Mouse (Mus musculus) urinary bladder, postnatal 0 days (tissue): Measurements from ENCODE around the gene Corin. TPM values are rescaled to one million over a fixed set of nuclear protein-coding genes. Genes with fewer than 3 reads are reported as not detected.

Source experiments
- polyA plus RNA-seq: library from polyadenylated mRNA; unstranded; fragments of >200 nt; fragmentation: Nextera tagmentation; extraction: Ambion mirVana; gene quantifications from 2 replicates; pipeline ENCODE4 v1.2.1, GENCODE M21; 2015

Gene Corin
- polyA plus RNA-seq = 0.37 and 0.47 TPM in 2 replicates

GRCm38 (mm10) chr5:72503531-72504523 lies at the start of gene Corin:
TSS of gene Corin (minus strand) at chr5:72504473.

Other genes with a start within 250 kb of the Corin start
- 6.7 and 8.6 TPM in 2 replicates for gene Nfxl1, start 55.2 kb upstream of the Corin start, polyA plus RNA-seq
- 0.35 TPM in 1 of 2 replicates, not detected in the other for gene Zar1, start 76.8 kb upstream of the Corin start, polyA plus RNA-seq
- gene Gm5868, start 83.1 kb upstream of the Corin start, polyA plus RNA-seq = 0.62 and 1.2 TPM in 2 replicates
- not detected in 2 replicates for gene Cnga1, start 139.8 kb upstream of the Corin start, polyA plus RNA-seq
- 25.6 and 27.7 TPM in 2 replicates for gene Nipal1, start 143.3 kb upstream of the Corin start, polyA plus RNA-seq
- gene Txk, start 248.3 kb upstream of the Corin start, polyA plus RNA-seq = 0.12 and 0.29 TPM in 2 replicates